Mouse (Mus musculus) megakaryocyte, embryonic 14.5 days (primary cell): ENCODE measurements around the gene Crybb3.

Experiments used
- FLI1 ChIP-seq: IDR thresholded peaks from 2 replicates; pipeline ENCODE4 v1.6.1; 2012; ENCODE audit warnings: low read length, inconsistent platforms, mixed read lengths
- GATA1 ChIP-seq: IDR thresholded peaks from 3 replicates; pipeline ENCODE4 v1.6.1; 2012; ENCODE audit warnings: mixed read lengths, low read length, inconsistent platforms, borderline replicate concordance

DNA sequence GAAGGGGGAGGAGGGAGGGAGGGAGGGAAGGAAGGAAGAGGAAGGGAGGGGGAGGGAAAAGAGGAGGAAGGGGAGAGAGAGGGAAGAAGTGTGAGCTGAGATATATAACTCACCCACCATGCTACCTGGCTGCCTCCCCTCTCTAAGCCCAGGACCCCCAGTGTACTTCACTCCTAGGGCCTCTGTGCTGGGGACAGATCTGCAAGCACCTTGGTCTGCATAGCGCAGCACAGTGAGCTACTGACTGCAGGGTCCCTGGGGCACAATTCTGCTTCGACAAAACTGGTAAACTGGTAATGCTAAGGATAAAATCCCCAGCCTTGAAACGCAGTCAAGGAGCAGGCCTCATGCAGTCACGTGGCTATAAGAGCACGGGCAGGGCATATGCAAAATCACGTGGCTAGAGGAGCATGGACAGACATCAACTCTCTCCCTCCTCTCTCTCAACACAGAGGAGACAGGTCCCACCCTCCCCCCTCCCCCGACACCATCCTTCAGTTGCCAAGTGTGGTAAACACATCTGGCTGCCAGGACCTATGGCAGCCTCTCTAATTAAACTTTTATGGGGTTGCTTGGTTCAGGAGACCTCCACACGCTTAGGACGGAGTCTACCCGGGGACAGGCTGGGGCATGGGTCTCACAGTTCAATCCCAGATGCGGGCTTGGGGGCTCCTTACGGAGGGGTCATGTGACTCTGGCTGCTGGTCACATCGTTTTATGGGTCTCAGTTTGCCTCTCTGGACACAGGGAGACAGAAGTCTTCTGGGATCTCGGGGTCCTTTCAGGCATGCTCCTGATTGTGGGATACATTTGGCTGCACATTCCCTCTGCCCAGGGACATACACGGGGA is 39.6 kb upstream of the Crybb3 start:
- TF ChIP-seq FLI1 (no peak), GATA1 (no peak)
